Mouse (Mus musculus) layer of hippocampus, adult 8-10 months (tissue): ENCODE measurements at regions not wholly inside any gene's neighbourhood (a gene's known extent, or its start where the extent isn't known, plus 50 kb on each side); places are given as distances from the start of the nearest gene placed in this dataset.

Source experiments
- DNase-seq, 2 experiments: peaks; one replicate each; pipeline ENCODE4 v3.0.0; 2022; ENCODE audit warnings: low spot score in 2 of 2

DNA sequence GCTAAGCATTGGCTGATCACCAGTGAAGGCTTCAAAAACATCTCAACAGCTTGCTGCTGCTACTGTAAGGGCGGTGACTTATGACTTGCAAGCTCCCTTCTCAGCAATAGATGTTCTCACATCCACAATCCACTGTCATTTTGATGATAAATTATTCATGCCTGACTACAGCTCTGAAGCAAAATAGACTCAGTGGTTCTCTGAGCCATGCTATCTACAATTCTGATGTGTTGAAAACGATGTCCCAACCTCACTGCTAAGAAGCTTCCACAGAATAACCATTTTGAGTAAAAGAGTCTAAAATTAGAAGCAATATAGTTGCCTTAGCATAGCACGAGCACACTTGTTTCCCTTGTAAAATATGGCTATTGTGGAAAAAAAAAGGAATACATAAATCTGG, 440.8 kb downstream of the Gm19965 start:
- DNase-seq, result no peak

DNA sequence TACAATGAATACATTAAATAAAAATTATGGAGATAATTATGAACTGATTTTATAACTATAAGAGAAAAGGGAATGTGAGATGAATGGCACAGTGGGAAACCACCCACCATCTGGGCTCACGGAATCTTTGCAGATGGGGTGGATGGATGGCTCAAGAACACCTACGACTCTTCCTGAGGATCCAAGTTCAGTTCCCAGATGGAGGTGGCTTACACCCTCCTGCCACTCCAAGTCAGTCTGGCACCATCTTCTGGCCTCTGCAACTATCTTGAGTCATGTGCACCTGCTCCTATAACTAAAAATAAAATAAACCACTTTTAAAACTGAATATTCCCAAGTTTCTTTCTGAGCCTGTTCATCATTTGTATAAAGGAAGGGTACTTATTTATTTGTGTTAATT, 445.6 kb downstream of the Gm19965 start:
- DNase-seq, result peak; percentile 4 to 7

- DNase-seq, result no peak
These were observed 406.2 kb upstream of the Gm28363 start for GRCm38 (mm10) chr1:117290746-117291145.

DNA sequence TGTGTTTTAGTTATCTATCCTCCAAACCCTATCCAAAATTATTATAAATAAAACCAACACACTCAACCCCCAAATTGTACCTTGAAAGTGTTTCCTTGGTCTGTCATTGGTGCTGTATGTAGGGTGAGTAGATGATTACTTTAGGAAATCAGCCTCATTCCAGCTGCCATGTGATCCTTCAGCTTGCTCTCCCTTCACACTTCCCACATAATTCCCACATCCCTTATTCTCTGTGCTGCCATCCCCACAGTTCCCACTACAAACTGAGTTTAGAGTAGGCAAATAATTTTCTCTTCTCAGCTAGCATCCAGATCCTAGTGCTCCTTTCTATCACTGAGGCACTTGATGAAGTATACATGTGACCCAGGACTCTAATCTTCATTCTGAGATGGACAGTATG, 397.7 kb upstream of the Gm28363 start:
- DNase-seq, result no peak
